Mouse (Mus musculus) adipocyte (in vitro differentiated cells): ENCODE data around the gene Mfap4.

Source experiments
- DNase-seq: peaks from one replicate; pipeline ENCODE4 v3.0.0-alpha.2; 2016; ENCODE audit warnings: low spot score

The Mfap4 gene

GRCm38 (mm10) chr11:61481239-61482090 is 3.8 kb upstream of the Mfap4 start:
- no peak for DNase-seq

- DNase-seq: peak; percentile 54
These were observed 1.9 kb upstream of the Mfap4 start for GRCm38 (mm10) chr11:61483226-61483845.

GRCm38 (mm10) chr11:61484256-61484612 is 997 bp upstream of the Mfap4 start:
- DNase-seq: no peak

- DNase-seq: no peak
These were observed 568 bp downstream of the Mfap4 start for GRCm38 (mm10) chr11:61485541-61486457.

GRCm38 (mm10) chr11:61486458-61487219 is 1.4 kb downstream of the Mfap4 start:
- DNase-seq: no peak

GRCm38 (mm10) chr11:61487401-61487800 is 2.2 kb downstream of the Mfap4 start:
- DNase-seq: peak; percentile 42

GRCm38 (mm10) chr11:61487936-61488335 is 2.7 kb downstream of the Mfap4 start:
- DNase-seq: no peak

GRCm38 (mm10) chr11:61489085-61489484 is 3.9 kb downstream of the Mfap4 start:
- DNase-seq: no peak

GRCm38 (mm10) chr11:61489874-61490273 is 4.6 kb downstream of the Mfap4 start:
- DNase-seq: no peak

- DNase-seq: no peak
These were observed 5.8 kb downstream of the Mfap4 start for GRCm38 (mm10) chr11:61490944-61491520.

- no peak for DNase-seq
These were observed 7.6 kb downstream of the Mfap4 start for GRCm38 (mm10) chr11:61492749-61493401.

GRCm38 (mm10) chr11:61493525-61494128 is 8.4 kb downstream of the Mfap4 start:
- DNase-seq: no peak

- DNase-seq: peak; percentile 97
These were observed 9.1 kb downstream of the Mfap4 start, which contains the start of gene Mapk7 for GRCm38 (mm10) chr11:61494129-61494997. Gene Mapk7, minus strand, starts transcription at chr11:61494406.

GRCm38 (mm10) chr11:61495528-61495927 is 10.3 kb downstream of the Mfap4 start:
- DNase-seq: no peak

- DNase-seq: no peak
These were observed 12.3 kb downstream of the Mfap4 start for GRCm38 (mm10) chr11:61497490-61497889.

GRCm38 (mm10) chr11:61498736-61499504 is 13.7 kb downstream of the Mfap4 start:
- DNase-seq: peak; percentile 31

GRCm38 (mm10) chr11:61503933-61504332 is 18.7 kb downstream of the Mfap4 start:
- DNase-seq: no peak

- DNase-seq: peak; percentile 98
These were observed 19.6 kb downstream of the Mfap4 start, which contains the start of gene B9d1 for GRCm38 (mm10) chr11:61504713-61505257. Gene B9d1, plus strand, starts transcription at chr11:61505144.
